Mouse (Mus musculus) layer of hippocampus, adult 18-20 months (tissue): ENCODE results near the gene Xpo4. TPM values are rescaled to one million over a fixed set of nuclear protein-coding genes. Genes with fewer than 3 reads are reported as not detected.
"Not testable (repeated sequence)": the region's sequence is repeated elsewhere in the genome, so short reads cannot be mapped to it uniquely, and the experiment has no call there.

Experiments
- DNase-seq, 2 experiments: peaks; one replicate each; pipeline ENCODE4 v3.0.0; 2022; ENCODE audit warnings: low spot score in 2 of 2
- total RNA-seq, 2 experiments: library from RNA; stranded (reverse); gene quantifications; 2 replicates each; pipeline ENCODE4 v1.2.3; 2021

Gene Xpo4
- total RNA-seq, 2 experiments from 2014 or later = 12.2 to 13.1 TPM

DNA sequence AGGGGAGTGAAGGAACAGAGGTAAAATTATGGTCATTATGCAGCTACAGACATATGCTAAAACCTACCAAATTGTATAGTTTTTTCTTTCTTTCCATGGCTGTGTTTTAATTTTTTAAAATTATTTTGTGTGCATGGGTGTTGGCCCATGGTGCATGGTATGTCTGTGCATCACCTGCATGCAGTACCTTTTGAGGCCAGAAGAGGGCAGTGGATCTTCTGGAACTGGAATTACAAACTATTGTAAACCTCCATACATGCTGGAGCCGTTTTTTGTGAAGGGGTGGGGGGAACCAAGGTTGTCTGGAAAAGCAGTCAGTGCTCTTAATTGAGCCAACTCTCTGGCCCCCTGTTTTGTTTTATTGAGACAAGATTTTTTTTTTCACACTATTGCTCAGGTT lies 19.3 kb upstream of the Xpo4 start:
- peak in 1 of 2 experiments; percentile 72 for DNase-seq

DNA sequence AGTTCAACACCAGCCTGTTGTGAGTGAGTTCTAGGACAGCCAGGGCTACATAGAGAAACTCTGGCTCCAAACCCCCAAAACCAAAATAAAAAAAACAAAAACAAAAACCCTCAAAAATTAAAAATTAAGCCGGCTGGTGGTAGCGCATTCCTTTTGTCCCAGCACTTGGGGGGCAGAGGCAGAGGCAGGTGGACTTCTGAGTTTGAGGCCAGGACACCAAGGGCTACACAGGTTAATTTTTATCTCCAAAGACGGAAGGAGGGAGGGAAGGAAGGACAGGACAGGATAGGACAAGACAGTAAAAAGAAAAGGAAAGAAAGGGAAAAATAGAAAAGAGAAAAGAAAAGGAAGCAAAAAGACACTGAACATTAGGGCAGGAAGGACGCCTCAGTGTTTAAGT lies 17.5 kb upstream of the Xpo4 start:
- no peak for DNase-seq

DNA sequence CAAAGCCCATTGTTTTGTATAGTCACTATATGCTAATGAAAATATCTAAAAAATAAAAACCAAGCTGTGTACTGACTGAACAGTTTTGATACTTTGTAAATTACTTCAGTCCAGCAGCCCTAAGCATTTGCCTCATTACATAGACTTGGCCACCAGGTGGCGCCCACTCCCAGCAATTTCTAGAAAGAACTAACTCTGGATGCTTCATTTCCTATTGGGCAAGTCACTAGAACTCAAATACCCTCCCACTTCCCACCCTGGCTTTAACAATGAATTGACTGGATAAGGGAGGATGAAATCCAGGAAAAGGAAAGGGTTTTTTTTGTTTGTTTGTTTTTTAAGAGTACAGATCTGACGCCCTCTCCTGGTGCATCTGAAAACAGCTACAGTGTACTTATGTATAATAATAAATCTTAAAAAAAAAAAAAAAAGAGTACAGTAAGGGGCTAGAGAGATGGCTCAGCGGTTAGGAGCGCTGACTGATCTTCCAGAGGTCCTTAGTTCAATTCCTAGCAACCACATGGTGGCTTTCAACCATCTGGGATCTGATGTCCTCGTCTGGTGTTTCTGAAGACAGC lies 14.8 kb upstream of the Xpo4 start:
- DNase-seq = peak; percentile 76 to 92

DNA sequence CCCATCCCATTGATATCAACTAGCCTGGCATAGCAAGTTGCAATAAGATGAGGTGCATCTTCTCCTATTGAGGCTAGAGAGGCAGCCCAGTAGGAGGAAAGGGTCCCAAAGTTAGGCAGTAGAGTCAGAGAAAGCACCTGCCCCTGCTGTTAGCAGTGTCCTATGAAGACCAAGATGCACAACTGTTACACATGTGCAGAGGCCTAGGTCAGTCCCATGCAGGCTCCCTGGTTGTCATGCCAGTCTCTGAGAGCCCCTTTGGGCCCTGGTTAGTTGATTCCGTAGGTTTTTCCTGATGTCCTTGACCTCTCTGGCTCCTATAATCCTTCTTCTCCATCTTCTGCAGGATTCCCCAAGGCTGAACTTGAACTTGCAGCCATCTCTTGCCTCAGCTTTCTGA lies 14.3 kb upstream of the Xpo4 start:
- DNase-seq = no peak

DNA sequence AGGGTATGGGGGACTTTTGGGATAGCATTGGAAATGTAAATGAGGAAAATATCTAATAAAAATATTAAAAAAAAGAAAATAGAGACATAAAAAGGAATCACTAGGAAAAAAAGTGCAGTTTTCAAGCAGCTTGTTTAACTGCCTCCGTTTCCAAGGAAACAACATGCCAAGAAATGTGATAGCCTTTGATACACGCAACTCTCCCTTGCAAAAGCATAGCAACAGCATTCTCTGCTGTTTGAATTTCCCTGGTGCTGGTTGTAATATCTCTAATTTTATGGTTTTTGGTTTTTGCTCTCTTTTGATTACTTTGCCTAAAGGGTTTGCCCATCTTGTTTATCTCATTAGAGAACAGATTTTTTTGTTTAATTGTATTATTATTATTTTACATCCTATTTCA lies 10.3 kb upstream of the Xpo4 start:
- DNase-seq = no peak

DNA sequence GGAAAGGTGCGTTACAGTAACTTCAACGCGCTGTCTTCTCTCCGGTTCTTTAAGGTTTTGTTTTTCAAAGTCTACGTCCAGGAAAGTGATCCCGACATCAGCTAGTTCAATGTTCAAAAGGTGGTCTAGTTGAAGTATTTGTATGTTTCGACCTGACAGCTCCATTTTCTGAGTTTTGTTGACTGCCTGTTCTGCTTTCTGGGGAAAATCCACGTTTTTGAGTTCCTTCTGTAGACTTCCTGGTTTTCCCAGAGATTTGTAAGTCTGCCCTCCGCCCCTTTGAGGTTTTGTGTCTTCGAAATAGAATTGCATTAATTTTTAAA lies 359 bp upstream of the Xpo4 start:
- peak in 1 of 2 experiments; percentile 6 for DNase-seq

DNA sequence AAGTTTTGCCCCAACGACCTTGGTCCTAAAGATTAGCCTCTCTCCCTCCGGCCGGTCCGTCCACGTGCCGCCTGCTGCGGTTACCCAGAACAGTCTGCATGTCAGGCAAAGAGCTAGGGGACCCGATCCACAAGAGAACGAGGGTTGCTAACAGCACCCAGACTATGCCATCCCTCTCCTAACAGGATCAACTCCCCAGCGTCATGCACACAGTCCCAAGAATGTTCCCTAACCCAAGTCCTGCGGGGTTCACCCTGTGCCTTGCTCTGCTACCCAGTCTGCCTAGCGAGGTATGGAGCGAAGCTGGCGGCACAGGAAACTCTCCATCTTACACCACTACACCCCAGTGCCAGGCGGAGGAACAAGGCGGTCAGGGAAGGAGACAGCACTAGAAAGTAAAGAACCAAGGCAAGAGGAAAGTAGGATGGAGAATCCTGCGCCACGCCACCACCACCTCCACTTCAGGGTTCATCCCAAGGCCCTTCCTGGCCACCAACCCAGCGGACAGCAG lies 864 bp downstream of the Xpo4 start:
- DNase-seq = peak in 1 of 2 experiments; percentile 7

DNA sequence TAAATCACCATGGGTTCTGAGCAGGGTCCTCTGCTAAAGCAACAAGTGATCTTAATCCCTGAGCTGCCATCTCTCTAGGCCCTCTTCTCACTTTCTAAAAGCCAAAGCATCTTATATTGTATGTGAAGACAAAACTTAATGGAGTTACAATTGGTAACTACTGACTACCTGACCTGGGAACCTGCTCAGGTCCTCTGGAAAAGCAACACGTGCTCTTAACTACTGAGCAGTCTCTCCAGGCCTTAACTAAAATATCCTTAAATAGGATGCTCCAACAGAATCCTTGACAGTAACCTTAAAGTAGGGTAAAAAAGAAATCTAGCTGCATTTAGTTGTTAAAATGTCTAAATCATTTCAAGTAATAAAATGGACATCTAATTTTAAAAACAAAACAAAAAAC lies 1.6 kb downstream of the Xpo4 start:
- no peak for DNase-seq

DNA sequence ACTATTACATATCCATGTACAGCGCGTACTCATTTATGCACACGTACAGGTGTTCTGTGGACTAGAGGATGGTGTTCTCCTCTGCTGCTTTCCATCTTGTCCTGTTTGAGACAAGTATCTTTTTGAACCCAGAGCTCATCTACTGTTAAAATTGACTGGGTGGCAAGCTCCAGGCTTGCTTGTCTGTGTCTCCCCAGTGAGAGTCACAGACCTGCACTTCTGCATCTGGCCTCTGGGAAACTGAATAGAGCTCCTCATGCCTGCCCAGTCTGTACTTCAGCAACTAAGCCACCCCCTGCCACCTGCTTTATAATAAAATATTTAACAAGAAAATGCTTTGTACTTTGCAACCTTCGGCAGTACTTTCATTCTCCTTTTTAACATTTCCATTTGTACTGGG lies 6.9 kb downstream of the Xpo4 start:
- DNase-seq = no peak

DNA sequence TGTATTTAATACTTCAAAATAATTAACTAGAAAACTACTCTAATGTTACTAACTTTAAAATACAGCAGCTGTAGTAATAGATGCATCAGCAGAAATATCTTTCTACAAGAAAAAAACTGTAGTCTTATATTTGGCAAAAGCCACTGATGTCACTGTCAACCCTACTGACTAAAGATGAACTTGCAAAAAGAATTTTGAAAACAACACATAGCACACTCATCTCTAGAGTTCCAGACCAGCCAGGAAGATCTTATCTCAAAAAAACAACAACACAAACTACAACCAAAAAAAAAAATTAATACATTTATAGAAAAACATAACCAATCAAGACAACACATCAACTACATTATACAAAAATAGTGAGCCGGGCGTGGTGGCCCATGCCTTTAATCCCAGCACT lies 7.7 kb downstream of the Xpo4 start:
- DNase-seq = no peak

DNA sequence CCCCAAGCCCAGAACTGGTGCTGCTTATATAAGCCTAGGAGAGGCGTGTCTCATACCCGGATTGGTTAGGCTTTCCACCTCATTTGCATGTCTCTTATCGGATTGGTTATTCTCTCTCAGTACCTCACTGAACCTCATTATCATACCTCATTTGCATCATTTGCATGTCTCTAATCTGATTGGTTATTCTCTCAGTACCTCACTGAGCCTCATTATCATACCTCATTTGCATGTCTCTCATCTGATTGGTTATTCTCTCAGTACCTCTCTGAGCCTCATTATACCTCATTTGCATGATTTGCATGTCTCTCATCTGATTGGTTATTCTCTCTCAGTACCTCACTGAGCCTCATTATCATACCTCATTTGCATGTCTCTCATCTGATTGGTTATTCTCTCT lies 8.7 kb downstream of the Xpo4 start:
- not testable (repeated sequence) for DNase-seq

DNA sequence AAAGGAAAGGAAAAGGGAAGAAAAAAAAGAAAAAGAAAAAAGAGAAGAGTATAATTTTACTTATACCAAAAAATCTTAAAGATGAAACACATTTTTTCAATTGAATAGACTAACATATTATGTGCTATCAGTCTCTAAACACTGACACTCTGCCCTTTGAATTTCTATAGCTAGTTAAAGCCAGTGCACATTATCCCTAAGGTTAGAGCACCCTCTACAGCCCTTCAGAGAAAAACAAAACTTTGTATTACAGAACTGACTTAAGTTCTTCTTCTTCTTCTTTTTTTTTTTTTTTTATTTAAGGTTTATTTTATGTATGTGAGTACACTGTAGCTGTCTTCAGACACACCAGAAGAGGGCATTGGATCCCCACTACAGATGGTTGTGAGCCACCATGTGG lies 15.7 kb downstream of the Xpo4 start:
- DNase-seq = no peak

DNA sequence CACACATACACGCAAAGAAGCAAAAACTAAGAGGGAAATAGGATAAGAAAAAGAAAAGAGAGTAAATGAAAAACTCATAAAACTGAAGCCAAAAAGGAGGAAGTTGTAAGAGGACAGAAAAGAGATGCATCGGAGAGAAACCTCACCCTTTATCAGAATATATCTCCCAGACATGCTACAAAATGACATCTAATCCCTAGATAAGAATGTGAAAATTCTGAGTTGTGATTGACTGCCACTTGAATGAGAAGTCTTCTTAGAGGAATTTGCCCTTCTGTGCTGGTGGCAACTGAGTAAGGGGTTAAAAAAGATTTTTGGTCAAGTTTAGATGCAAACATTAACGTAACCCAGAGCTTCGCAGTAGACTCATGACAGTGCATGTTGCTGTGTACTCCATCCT lies 19.1 kb downstream of the Xpo4 start:
- DNase-seq = no peak

DNA sequence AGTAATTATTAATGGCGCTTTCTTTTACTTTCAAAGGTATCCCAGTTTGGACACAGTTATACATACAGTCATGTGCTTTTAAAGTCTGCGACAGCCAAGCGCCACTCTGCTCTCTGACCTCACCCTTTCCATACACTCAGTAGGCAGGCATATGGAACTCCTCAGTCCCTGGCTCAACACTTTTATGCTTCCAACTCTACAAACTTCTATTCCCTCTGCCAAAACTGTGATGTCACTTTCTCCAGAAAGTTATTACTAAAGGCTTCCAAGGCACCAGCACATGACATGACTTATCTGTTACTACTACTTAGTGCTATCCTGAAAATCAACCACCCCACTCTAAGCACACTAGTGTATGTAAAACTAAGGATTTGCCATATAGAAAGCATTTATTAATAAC lies 26.1 kb downstream of the Xpo4 start:
- no peak for DNase-seq

DNA sequence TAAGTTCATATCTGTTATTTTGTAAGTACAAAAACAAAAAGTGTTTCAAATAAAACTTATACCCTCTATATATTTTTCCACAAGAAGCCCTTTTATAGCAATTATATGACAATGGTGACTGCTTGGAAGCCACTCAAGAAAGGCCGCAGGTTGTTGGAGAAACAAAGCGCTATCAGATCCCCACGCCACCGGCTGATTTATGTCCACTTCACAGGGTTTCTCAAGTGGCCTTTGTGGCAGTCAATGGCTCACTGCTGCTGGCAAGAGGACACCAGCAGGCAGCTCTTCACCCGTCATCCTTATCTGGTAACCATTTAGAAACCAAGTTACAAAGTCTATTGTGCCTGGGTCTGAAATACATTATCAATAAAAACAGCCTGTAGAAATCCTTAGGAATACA lies 31.1 kb downstream of the Xpo4 start:
- DNase-seq = no peak

DNA sequence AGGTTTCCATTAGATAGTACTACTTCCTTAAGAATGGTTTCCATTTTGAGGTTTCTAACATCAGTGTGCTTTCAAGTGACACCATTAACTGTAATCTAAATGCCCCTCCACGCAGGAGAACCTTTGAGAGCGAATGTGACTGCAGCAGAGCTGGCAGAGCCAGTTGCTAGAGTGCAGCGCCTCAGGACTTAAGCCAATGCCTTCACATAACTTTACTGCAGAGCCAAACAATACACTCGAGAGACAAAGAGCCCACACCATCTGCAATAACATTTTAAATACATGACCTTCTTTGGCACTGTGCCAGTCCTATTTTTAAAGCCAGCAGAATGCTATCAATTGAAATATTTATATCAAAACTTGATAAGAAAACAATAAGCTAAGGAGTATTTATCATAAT lies 35.6 kb downstream of the Xpo4 start:
- no peak for DNase-seq

DNA sequence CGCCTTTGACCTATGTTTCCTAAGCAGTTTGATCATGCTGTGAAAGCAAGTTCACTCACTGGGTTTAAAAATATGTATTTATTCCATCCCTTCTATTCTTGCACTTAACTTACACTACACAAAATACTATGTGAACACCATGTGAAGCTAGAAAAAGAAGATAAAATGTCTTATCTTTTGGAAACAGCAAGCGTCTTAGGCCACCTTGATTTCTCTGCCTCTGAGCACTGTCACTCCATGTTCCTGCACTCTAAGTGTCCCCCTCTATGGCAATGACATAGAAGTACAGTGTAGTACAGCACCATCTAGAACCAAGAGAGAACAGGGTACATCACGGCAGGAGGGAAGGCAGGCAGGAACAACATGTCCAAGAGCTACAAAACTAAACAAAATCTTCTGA lies 42.3 kb downstream of the Xpo4 start:
- no peak for DNase-seq

DNA sequence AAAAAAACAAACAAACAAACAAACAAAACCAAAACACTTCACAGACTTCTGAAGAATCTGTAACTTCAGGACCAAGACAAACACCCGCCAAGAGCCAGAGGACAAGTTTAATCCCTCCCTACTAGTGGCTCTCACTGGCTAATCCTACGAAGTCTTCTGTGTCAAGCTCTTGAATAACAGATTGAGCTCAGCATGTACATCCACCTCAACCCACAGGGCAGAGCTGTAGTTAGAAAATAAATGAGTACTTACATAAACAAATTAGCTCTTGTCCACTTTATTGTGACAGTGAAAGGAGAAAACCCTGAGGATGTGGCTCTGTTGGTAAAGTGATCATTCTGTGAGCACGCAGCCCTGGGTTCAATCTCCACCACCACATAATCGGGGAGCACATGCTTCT lies 43.5 kb downstream of the Xpo4 start:
- no peak for DNase-seq

DNA sequence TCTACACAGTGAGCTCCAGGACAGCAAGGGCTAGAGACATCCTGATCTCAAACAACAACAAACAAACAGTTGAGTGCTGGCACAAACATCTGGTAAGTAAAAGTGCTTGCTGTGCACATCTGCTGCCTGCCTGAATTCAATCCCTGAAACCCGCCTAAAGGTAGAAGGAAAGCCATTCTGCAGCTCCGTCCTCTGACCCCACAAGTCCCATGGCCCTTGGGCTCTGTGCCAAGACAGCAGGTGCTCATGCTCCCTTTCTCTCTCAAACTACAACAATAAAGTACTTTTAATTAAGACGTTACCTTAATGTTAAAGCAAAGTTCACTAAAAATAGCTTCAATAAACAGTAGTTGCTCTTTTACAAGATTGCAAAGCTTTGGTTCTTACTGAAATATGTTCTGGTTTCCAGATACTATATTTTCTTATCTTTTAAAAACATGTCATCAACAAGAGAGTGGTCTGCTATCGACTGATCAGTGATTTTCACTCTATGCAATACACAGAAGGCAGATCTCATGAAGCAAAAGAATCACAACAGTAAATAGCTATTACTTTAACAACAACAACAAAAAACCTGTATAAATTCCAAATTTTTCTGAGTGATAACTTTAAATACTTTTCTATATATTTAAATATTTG lies 44.5 kb downstream of the Xpo4 start:
- no peak for DNase-seq

DNA sequence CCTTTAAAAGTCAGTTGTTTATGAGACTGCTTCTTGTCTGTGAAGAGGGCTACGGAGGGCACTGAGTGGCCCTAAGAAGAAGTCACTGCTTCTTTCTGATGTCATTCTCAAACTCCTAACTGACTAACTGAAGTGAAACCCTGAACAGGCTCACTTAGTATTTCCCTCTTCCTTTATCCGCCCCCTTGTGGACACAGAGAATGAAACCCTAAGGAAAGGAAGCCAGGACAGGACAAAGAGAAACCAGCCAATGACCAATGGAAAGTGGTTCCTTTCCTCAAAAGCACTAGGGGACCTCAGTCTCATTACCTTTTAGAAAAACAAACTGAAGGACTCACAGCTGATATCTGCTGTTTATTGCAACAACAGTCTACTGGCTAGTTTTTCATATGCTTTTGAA lies 45.7 kb downstream of the Xpo4 start:
- DNase-seq = no peak

DNA sequence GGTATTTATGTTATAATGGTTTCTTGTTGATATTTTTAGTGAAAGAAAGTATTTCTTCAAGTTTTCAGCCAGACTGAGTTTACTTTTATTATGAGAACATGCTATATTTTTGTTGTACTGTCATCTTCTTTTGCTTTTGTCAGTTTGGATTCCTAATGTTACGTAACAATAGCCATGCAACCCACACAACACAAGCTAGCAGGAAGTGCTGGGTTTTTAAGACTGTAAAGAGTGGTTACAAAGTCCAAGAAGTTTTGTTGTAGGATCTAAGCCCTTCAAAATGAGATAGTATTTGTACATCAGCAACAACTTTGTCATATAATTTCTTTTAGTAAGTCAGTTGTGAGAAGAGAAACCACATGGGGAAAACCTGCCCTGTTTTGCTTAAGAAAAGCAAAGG lies 47.6 kb downstream of the Xpo4 start:
- DNase-seq = no peak

DNA sequence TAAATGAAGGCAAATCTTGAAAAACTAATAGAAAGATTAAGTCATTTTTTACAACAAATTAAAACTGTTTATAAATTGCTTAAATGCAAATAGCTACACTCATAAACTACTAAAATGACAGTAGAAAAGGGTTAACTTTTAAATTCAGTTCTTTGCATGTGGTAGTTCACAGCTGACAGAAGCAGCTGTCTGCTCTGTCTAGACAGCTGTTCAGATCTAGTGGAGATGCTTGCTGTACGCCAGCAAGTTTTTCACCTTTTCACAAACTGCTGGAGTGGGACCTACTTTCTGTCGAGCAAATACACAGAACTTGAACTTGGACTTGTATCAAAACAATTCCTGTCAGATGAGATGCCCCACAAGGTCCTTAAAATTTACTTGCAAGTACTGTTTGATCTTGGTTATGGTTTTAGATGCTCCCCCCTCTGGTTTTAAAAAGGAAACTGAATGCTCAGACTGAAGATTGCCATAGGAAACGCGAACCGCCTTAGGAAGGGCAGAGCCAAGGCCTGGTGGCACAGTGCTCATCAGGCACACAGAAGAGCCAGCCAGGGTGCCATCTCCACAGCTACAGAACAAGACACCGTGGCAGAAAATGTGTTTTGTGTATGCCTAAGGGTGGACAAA lies 48.8 kb downstream of the Xpo4 start:
- no peak for DNase-seq

DNA sequence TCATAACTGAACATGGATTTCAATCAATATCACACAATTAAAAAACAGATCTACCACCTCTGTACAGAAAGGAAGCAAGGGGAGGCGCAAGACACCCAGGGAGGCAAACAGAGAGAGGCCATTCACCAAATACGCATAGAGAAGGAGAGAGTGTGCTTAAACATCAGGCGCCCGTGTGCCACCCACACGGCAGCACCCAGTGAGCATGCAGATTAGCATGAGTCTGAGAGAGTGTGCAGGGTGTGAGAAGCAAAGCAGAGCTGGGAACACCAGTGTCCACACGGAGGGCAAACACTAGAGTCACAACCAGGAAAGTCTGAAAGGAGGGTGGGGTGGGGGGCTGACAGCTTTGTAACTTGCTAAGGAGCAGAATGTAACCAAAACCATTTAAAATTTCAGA lies 49.4 kb downstream of the Xpo4 start:
- DNase-seq = no peak
